Mouse (Mus musculus) liver, adult 2 months (tissue): ENCODE measurements around the gene Olfr1013.

Source experiments
- CTCF ChIP-seq: fragments of 200-500 bp; IDR thresholded peaks from 2 replicates; pipeline ENCODE4 v1.5.1; 2011; ENCODE audit warnings: low read depth, low read length, control low read depth
- POLR2A ChIP-seq: fragments of 200-500 bp; IDR thresholded peaks from 2 replicates; pipeline ENCODE4 v1.6.1; 2011; ENCODE audit warnings: low read length, control low read depth; ENCODE audit not compliant: insufficient read depth; ENCODE audit errors: extremely low read depth

DNA sequence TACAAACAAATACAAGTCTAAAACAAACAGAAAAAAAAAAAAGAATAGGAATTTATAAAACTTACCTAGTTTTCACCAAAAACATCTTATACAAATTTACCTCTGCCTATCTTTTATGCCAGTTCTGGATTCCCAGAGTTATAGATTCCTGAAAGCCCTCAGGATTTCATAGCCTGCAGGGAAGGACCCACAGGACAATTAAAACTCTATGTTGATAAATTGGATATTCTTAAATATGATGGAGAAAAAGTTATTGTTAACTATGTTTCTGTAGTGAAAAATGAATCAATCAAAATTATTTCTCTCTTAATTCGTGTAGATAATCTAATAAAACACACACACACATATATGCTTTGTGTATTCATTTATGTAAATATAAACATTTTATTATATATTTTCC is 4.2 kb upstream of the Olfr1013 start, which contains the start of gene Olfr1012:
- TF ChIP-seq CTCF (no peak), POLR2A (no peak)
